Mouse (Mus musculus): ENCODE measurements around the gene Pafah1b1.

The Pafah1b1 gene

DNA sequence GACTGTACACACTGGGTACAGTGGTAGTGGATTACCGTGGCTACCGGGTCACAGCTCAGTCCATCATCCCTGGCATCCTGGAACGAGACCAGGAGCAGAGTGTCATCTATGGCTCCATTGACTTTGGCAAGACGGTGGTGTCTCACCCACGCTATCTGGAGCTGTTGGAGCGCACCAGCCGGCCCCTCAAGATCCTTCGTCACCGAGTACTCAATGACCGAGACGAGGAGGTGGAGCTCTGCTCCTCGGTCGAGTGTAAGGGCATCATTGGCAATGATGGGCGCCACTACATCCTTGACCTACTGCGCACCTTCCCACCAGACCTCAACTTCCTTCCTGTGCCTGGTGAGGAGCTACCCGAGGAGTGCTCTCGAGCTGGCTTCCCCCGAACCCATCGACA is 62.8 kb downstream of the Pafah1b1 start:
- no peak for DNase-seq

DNA sequence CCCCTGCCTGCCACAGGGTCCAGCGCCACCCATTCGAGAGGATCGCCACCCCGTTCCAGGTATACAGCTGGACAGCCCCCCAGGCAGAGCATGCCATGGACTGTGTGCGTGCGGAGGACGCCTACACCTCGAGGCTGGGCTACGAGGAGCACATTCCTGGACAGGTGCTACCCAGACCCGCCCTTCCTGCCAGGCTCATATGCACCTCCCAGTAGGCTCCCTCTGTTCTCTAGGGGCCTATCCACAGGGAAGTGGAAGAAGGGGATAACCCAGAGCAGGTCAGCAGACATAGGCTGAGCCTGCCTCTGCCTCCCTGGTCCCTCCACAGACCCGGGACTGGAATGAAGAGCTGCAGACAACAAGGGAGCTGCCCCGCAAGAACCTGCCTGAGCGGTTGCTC is 64.1 kb downstream of the Pafah1b1 start:
- DNase-seq = no peak

DNA sequence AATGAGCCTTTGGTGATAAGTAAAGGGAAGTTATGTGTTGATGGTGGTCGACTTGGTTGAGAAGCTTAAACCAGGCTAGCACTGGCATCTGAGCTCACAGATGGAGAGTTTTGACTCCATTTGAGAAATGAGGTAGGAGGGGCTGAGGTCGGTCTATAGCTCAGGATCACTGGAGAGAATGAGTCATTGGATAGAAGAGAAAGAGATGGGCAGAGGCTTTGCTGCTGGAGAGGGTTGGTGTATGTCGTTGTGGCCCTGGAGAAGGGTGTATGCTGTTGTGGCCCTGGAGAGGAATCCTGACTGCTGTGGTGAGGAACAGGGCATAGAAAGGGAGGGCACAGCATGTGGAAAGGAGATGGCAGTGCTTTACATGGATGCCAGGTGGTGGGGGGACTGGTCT is 68.5 kb downstream of the Pafah1b1 start:
- DNase-seq = no peak

DNA sequence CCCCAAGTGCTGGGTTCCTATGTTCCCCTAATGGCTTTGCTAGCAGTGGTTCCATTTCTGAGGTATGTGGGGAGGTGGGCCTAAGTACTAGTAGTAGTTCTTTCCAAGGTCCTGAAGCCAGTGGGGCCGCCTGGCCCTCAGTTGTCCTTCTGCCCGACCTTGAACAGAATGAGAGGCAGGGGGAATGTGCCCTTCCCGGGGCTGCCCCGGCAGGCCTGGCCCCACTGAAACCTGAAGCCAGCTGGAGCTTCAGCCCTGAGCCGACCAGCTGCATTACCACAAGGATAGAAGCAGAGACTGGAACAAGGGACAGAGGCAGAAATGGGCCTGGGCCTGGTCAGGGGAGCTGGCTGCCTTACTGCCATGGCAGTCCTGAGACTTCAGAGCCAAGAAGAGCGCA is 71.1 kb downstream of the Pafah1b1 start:
- no peak for DNase-seq

DNA sequence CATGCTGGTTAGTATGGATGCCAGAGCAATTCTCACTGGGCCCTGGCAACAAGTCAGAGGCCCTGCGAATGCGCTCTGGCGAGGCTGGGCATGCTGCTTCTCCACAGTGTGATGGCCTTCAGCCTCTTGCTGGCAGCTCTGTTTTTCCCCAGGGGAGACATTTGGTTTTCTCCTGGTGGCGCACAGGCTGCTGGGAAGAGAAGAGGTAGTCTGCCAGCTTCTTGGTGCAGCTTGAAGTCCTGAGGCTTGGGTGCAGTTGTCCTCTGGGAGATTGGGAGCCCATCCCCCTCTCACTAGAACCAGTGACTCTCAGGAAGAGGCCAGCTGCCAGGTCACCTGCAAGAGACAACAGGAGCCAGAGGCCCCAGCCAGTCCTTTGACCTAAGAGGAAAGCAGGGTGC is 71.7 kb downstream of the Pafah1b1 start:
- DNase-seq = no peak

DNA sequence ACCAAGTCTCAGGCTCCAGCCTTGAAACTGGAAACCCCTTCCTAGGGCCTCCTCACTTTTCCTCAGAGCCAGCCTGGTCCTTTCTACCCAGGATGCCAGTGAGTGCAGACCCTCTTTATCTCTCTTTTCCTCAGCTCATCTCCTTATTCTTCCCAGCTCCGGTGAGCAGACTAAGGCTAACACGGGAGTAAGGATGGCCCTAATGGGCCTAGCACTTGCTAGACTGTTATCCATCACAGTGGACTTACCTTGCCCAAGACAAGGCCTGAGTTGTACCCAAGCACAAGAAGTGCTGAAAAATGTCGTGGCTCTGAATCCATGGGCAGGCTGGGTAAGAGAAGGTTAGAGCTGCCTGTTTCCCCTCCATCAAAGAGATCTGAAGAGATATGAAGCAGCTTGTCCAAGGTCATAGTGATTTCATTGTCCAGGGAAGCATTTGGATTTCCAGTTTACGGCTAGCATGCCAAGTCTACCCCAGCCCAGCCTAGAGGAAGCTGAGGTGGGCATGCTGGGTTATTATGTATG is 73.8 kb downstream of the Pafah1b1 start:
- DNase-seq = no peak

DNA sequence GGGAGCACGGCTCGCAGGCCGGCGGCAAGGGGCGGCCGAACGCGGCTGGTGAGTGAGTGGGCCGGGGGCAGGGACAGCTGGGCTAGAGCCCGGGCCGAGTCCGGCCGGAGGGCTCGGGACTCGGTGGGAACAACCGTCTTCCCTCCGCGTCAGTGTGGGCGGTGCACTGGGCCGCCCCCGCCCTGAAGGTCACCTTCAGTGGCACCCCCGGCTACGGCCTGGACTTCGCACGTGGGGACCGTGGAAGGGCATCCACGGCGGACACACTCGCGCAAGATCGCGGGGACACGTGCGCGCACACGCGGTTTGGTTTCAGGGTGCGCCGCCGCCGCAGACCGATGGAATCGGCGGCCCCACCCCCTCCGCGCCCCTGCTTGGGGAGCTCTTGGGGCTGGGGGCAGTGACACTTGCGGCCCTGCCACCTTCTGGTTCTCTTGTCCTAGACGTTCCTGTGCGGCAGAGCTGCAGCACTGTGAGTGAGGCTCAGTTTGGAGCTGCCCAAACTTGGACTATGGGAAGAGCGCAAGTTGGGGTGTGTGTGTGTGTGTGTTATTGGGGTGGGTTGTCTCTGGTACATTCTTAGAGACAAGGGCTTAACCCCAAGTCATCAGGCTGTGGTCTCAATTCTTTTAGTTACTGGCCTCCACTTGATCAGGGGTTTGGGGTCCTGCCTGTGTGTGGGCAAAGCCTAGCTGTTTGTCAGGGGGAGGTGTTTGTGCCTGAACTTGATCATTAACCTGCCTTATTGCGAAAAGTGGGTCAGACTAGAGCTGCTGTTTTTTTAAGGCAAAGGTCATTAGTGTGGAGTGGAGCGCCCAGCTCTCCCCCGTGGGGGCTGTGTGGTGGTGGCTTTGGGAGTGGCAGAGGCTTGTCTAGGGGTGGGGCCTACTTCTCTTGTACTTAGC is 74.6 kb downstream of the Pafah1b1 start:
- peak; percentile 65 for DNase-seq

DNA sequence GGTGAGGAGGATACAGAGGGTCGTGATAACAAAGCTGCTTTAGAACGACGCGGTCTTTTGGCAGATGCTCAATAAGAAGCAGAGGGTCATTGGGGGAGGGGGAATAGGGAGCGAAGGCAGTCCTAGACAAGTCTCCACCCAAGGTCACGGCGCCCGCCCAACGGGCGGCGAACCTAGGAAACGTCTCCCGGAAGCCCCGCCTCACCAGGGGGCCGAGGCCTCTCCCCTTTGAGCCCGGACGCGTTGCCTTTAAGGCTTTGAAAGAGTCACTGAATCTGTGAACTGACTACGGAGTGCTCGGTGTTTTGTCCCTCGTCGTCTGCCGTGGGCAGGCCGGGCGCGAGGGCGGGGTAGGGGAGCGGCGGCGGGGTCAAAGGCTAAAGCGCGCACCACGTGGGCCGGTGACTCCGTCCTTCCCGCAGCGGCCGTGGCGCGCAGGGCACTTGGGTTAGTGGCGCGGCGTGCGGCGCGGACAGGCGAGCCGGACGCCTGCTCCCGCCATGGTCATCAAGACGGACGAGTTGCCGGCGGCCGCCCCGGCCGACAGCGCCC is 75.3 kb downstream of the Pafah1b1 start, which contains the start of gene Cluh:
Cluh (plus strand) TSS at position 401 of the 552 bp plus-strand sequence.
- peak; percentile 94 for DNase-seq

DNA sequence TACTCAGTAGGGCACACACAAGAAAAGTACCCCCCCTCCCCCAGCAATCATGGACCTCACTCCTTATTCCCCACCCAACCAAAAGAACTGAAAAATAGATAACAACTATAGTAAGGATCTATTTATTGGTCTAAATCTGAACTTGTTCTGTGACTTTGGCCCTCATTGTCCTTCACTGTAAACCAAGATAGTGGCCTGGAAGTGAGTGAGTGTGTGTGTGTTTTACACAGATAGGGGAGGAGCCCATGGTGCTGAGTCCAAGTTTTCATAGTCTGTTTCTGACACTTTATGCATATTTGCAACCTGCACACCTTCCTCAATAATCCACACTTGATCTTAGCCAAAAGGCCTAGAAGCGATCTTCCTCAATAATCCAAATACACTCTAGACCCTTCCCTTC is 75.8 kb downstream of the Pafah1b1 start:
- no peak for DNase-seq

DNA sequence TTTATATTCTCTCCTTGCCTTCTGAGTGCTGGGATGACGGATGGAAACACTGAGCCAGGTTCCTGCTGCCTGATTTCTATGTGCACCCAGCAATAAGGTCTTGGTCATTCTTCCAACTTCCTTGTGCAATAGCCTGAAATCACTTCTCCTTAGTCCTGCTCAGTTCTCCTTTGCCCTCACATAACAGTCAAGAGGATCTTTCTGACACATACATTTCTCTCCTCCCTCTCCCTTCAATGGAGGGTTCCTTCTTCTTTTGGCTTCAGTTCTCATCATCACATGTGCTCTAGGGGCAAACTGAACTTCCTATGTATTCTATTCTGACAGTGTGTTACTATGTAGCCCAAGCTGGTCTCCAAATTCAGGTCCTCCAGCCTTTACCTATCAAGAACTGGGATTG is 76.5 kb downstream of the Pafah1b1 start:
- no peak for DNase-seq

DNA sequence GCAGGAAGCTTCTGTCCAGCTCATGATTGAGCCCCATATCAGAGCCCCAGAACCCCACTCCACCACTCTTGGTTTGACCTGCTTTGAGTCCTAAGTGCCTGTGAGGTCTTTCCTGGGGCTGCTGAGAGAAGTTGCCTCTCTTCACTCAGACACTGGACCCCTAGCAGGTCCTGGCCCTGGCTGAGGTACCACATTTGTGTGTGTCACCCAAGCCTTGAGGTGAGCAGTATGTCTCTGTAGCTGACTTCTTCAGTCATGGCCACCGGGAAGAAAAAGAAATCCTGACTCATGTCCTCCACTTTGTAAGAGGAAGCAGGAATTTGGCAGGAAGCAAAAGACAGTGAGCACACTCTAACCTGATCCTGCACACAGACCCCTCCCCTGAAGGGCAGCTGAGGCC is 84.8 kb downstream of the Pafah1b1 start:
- no peak for DNase-seq

DNA sequence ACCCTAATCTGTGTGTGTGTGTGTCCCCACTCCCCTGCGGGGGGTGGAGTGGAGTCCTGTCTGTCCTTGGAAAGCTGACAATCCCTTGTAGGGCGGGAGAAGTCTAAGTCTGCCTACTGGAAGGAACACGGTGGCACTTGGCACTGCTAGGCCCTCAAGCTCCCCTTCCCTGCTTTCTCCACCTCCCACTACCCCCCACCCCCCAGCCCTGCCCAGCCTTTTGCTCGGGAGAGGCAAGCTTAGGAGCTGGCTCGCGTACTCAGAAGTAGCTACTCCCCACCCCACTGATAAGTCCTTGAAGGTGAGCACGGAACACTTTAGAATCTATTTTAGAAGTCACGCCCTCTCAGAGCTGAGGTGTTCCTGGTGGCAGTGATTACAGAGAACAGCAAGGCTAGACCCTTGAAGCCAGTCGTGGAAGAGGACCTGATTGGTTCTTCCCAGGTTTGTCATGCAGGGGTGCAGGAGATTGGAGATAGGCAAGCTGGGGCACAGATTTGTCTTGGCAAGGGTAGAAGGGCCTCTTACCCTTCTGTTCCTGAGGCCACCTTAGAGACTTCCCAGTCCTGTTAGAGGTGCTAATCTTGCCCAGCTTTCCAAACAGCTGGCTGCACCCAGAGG is 85.6 kb downstream of the Pafah1b1 start:
- DNase-seq = no peak

DNA sequence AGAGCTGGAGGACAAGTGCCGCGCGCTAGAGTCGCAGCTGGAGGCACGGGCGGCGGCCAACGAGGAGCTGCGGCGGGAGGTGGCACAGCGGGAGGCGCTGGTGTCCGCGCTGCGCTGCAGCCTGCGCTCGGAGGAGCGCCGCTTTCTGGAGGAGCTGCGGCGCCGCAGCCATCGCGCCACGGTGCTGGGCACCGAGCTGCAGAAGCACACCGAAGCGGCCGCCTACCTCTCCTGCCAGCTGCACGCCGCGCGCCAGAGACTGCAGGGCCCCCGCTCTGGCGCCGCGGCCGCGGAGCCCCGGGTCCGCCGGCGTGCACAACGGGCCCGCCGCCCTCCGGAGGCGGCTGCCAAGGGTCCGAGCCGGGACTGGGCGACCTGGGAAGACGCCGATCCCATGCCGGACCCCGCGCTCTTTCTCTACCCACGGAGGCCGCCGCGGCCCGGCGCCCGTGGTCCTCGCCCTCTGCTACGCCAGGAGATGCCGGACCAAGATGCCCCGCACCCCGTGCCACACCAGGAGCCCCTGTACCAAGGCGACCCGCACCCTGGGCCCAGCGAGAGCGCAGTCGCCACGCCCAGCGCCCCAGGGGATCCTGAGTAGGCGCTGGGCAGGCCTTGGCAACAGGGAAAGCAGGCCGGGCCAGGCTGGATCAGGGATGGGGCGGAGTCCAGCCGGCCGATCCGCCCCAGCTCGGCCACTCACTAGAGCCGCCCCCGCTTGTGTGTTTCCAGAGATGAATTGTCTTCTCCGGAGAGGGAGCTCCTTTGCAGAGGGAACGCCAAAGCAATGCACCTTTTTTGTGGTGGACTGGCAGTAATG is 86.3 kb downstream of the Pafah1b1 start:
- DNase-seq = peak; percentile 71

DNA sequence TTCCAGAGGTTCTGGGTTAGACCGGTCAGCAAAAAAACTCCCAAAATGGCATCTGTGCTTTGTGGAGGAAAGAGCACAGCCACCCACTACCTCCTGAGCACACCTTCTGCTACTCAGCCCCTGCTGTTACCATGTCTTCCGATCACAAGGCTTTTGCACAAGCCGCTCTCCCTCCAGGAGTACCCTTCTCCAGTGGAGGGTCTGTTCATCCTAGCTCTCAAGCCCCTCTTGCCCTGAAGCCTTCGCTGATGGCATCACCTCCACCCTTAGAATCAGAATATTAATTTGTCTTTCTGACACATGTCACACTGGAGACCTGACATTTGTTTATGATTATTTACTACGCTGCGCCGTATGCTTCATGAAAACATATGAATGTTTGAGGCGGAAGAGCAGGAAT is 87.0 kb downstream of the Pafah1b1 start:
- no peak for DNase-seq

DNA sequence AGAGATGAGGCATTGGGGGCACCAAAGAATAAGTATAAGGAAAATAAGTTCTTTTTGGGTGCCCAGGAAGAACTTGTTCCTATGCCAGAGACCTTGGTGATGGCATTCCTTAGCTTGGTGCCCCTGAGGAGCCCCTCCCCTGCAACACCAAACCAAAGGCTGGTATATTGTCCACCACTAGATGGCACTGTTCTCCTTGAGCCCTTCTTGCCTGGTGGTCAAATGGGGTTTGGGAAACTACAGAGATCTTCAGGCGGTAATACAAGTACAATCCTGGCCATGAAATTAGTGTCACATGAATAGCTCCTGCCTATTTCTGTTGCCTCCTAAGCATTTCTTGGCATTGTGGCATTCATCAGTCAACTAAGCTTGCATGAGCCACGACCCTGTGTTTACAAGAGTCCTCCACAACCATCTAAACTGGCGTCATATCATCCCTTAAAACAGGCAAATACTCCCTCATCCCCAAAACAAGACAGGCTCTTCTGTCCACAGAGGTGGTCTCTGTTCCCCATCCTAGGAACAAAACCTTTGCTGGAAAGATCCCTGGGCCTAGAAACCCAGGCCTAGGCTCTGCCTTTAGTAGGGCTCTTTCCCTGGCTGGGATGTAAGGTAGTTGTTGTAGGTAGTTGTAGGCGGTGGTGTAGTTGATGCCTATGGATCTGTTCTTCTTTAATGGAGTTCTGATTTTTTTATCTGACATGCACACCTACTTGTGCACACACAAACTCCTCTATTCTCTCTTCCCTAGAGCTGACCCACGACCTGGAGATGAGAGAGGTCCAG is 89.8 kb downstream of the Pafah1b1 start:
- DNase-seq = peak; percentile 53

DNA sequence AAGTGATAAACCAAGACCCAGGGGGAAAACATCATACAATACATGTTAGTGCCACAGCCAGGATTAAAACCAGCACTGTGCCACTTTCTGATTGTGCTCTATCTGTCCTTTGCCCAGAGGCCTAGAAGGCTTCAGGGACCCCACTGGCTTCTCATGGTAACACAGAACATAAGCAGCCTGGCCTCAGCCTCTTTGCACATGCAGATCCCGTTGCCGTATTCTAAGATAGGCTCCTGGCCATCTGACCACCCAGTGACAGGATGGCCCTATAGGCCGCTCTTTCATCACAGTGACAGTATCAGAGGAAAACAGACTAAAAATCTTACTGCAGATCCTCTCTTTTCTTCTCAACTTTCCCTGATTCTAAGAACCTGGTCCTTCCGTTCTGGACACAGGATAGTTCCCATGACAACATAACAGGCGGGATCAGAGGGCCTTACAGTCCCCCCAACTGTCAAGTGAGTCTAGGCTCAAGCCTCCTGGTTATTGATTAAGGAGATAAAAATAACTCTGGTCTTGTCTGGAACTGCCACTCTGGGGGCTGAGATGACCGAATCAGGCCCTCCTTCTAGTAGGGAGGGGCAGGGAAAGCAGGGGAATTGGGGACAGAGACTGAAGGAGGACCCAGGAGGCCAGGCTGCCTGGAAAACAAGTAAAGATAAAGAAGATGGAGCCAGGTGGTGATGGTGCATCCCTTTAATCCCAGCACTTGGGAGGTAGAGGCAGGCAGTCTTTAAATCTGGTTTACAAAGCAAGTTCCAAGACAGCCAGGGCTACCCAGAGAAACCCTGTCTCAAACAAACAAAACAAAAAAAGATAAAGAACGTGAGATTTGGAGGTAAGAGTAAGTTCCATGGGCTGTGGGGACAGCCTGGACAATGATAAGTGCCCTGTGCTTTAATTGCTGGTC is 92.3 kb downstream of the Pafah1b1 start:
- no peak for DNase-seq

DNA sequence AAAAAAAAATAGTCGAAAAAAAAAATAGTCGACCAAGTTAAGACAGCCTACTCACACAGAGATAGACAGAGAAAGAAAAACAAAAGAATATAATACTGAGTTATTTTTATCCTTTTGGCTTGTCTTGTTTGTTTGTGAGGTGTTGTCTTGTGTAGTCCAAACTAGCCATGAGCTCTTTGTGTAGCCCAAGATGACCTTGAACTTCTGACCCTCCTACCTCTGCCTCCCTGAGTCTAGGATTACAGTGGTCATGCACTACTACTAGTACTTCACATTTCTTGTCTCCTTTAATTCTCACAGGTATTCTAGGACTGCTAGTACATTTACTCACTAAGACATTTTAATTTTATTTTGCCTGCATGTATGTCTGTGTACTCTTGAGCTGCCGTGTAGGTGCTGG is 97.0 kb downstream of the Pafah1b1 start:
- DNase-seq = no peak

DNA sequence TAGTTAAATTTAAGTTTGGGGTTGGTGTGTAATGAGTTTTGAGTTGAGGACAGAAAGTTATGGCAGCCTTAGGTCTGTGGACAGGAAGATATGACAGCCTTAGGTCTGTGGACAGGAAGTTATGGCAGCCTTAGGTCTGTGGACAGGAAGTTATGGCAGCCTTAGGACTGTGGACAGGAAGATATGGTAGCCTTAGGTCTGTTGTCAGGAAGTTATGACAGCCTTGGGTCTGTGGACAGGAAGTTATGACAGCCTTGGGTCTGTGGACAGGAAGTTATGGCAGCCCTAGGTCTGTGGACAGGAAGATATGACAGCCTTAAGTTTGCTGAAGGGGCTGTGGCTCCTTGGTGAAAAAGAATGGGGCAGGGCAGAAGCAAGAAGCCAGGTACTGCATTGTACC is 99.1 kb downstream of the Pafah1b1 start:
- DNase-seq = no peak
